In the genomic region with DNA sequence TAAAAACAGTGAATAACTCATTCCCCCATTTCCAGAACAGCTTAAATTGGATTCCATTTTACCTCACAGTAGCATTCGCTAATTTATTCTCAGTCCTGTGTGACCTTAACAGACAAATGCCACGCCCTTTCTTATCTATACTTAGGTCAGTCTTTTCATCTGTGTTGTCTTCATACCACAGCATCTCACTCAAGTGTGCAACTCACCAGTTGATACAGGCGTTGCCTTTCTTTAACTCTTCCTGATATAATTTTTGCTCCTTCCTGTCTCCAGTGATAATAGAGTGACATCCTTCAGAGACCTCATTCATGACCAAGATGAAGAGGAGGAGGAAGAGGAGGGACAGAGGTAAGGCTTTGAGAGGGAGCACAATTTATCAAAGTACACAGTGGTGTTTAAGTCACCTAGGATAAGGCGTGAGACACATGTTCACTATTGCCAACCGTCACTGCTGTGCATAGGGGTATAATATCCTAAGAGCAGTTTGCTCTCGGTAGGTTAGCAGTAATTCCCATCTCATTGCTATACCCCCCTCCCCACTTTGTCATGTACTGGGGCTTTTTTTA, we compare ENCODE assay signal across 20 mouse cellular contexts. TPM values are rescaled to one million over a fixed set of nuclear protein-coding genes. Genes with fewer than 3 reads are reported as not detected.
"Had no signal": no experiment of that assay in that cellular context is flagged by ENCODE, and none has a peak within 500 bp of the region (broad histone marks: within the 10 kb centered on the region; RNA-seq: fewer than 3 reads in every experiment).

No protein-coding gene starts in this region.

- DNase-seq: kidney, adult 2 months; kidney, postnatal 25 days; lung, adult 2 months; lung, postnatal 36 days; right cerebral cortex, postnatal 25 days; thymus, postnatal 36 days had no signal

- H3K27me3 ChIP-seq: kidney, embryonic 15.5 days; midbrain, embryonic 15.5 days; neural tube, embryonic 13.5 days had no signal

- H3K4me3 ChIP-seq: kidney, embryonic 15.5 days; left cerebral cortex, adult 2 months; limb, embryonic 10.5 days; midbrain, embryonic 15.5 days; neural tube, embryonic 13.5 days had no signal

- ATAC-seq: intestine, embryonic 16.5 days; lung, postnatal 0 days; midbrain, embryonic 15.5 days had no signal

- H3K27ac ChIP-seq: kidney, embryonic 15.5 days; left cerebral cortex, adult 2 months; limb, embryonic 10.5 days; midbrain, embryonic 15.5 days; neural tube, embryonic 13.5 days had no signal

- H3K4me1 ChIP-seq: limb, embryonic 10.5 days had no signal

- H3K9ac ChIP-seq: kidney, embryonic 15.5 days; midbrain, embryonic 15.5 days; neural tube, embryonic 13.5 days had no signal

- H3K4me2 ChIP-seq: kidney, embryonic 15.5 days; midbrain, embryonic 11.5 days; midbrain, embryonic 15.5 days; neural tube, embryonic 13.5 days had no signal

- H3K9me3 ChIP-seq: kidney, embryonic 15.5 days; limb, embryonic 10.5 days; midbrain, embryonic 15.5 days; neural tube, embryonic 13.5 days had no signal

RNA-seq across cellular contexts. Expression of gene 4921509C19Rik, which starts 24.6 kb away (rescaled TPM):
- total RNA-seq: layer of hippocampus, postnatal 25 days; left cerebral cortex, adult 2 months; left cerebral cortex, postnatal 14 days had no signal
- polyA plus RNA-seq: intestine, embryonic 16.5 days; kidney, adult 2 months; kidney, embryonic 15.5 days; limb, embryonic 10.5 days; limb, embryonic 14.5 days; lung, adult 2 months; lung, postnatal 0 days; midbrain, embryonic 11.5 days; midbrain, embryonic 15.5 days; neural tube, embryonic 13.5 days; small intestine, adult 2 months; stomach, embryonic 16.5 days; thymus, postnatal 0 days had no signal
